Mouse (Mus musculus) CH12.LX (cell line): ENCODE results near the gene Zfhx3.

Source experiments
- CHD1 ChIP-seq: IDR thresholded peaks from 2 replicates; pipeline ENCODE4 v1.6.1; 2012; ENCODE audit warnings: low read depth, low read length, improper control_type of control experiment, inconsistent platforms
- CHD2 ChIP-seq: IDR thresholded peaks from 2 replicates; pipeline ENCODE4 v1.6.1; 2011; ENCODE audit warnings: low read length, improper control_type of control experiment
- CTCF ChIP-seq, 2 experiments: IDR thresholded peaks in 1 of 2; conservative IDR thresholded peaks in 1 of 2; 2 replicates each; pipeline ENCODE4 v1.5.1; 2011 to 2012; ENCODE audit warnings: low read depth in 2 of 2, low read length in 2 of 2, improper control_type of control experiment in 1 of 2, inconsistent platforms in 1 of 2, mild to moderate bottlenecking in 1 of 2, moderate library complexity in 1 of 2
- E2F4 ChIP-seq: IDR thresholded peaks from 2 replicates; pipeline ENCODE4 v1.6.1; 2011; ENCODE audit warnings: low read depth, low read length, improper control_type of control experiment; ENCODE audit not compliant: insufficient replicate concordance
- EP300 ChIP-seq: IDR thresholded peaks from 2 replicates; pipeline ENCODE4 v1.6.1; 2011; ENCODE audit warnings: low read length, improper control_type of control experiment
- JUN ChIP-seq: IDR thresholded peaks from 2 replicates; pipeline ENCODE4 v1.6.1; 2011; ENCODE audit warnings: low read depth, mild to moderate bottlenecking, low read length, improper control_type of control experiment, moderate library complexity; ENCODE audit not compliant: insufficient read depth
- JUND ChIP-seq: conservative IDR thresholded peaks from 2 replicates; pipeline ENCODE4 v1.6.1; 2011; ENCODE audit warnings: low read depth, low read length, improper control_type of control experiment
- MYC ChIP-seq: IDR thresholded peaks from 2 replicates; pipeline ENCODE4 v1.6.1; 2011; ENCODE audit warnings: low read depth, mild to moderate bottlenecking, improper control_type of control experiment, low read length
- POLR2A ChIP-seq: IDR thresholded peaks from 2 replicates; pipeline ENCODE4 v1.6.1; 2011; ENCODE audit warnings: low read depth, mild to moderate bottlenecking, improper control_type of control experiment, low read length
- USF1 ChIP-seq: IDR thresholded peaks from 2 replicates; pipeline ENCODE4 v1.6.1; 2014; ENCODE audit warnings: low read depth, mild to moderate bottlenecking, inconsistent platforms, low read length, improper control_type of control experiment
- ZKSCAN1 ChIP-seq: IDR thresholded peaks from 2 replicates; pipeline ENCODE4 v1.6.1; 2012; ENCODE audit warnings: low read depth, inconsistent platforms, low read length, improper control_type of control experiment, borderline replicate concordance
- ZMIZ1 ChIP-seq: IDR thresholded peaks from 2 replicates; pipeline ENCODE4 v1.6.1; 2012; ENCODE audit warnings: low read depth, mild to moderate bottlenecking, inconsistent platforms, low read length, improper control_type of control experiment

DNA sequence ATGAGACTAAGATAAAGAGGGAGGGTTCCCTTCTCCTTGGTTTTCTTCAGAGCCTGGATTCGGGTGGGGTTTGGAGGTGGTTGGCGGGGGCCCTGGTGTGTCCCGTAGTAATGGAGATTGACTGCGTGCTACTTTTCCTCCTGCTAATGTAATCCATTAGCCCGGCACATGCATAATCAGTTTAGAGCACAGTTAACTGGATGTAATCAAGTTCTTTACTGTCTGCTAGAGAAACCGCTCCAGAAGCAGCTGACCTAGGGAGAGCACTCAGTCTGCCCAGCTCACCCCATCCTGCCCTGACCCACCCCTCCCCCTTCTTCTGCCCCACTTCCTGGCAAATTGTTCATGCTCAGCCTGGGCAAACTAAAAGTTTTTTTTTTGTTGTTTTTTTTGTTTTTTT is 860.6 kb downstream of the Zfhx3 start:
- no peak for TF ChIP-seq CTCF (conservative IDR thresholded peaks at IDR 0.05 in 1 of 2, IDR thresholded peaks at IDR 0.05 in 1 of 2; ENCODE audit: low read depth in 2 of 2, low read length in 2 of 2)
- no peak for TF ChIP-seq MYC
- TF ChIP-seq ZKSCAN1, result no peak
- TF ChIP-seq POLR2A, result no peak
- TF ChIP-seq ZMIZ1, result no peak
- TF ChIP-seq JUN, result no peak
- no peak for TF ChIP-seq USF1
- TF ChIP-seq JUND, result no peak
- no peak for TF ChIP-seq EP300
- TF ChIP-seq CHD1, result no peak
- TF ChIP-seq E2F4, result no peak
- TF ChIP-seq CHD2, result no peak
